Mouse (Mus musculus) inflammation-experienced regulatory T-cells, adult 6 months (primary cell): ENCODE measurements around the gene Apoa1. TPM values are rescaled to one million over a fixed set of nuclear protein-coding genes. Genes with fewer than 3 reads are reported as not detected.

Source experiments
- ATAC-seq: one replicate; pipeline ENCODE4 v1.8.0; 2017
- polyA plus RNA-seq, 3 experiments: library from polyadenylated mRNA; unstranded; fragments of 100-300 nt; shearing (Covaris generic); gene quantifications; one replicate each; pipeline ENCODE4 v1.2.1; 2017

Apoa1 gene
- polyA plus RNA-seq, 3 experiments from 2014 or later: not detected

- ATAC-seq: no peak
Observed at GRCm38 (mm10) chr9:46216744-46217470, 11.5 kb upstream of the Apoa1 start.

GRCm38 (mm10) chr9:46218176-46218575, 10.2 kb upstream of the Apoa1 start:
- no peak for ATAC-seq

- no peak for ATAC-seq
Observed at GRCm38 (mm10) chr9:46223090-46223489, 5.3 kb upstream of the Apoa1 start.

GRCm38 (mm10) chr9:46224101-46224500, 4.3 kb upstream of the Apoa1 start:
- no peak for ATAC-seq

GRCm38 (mm10) chr9:46224945-46225660, 3.3 kb upstream of the Apoa1 start:
- no peak for ATAC-seq

GRCm38 (mm10) chr9:46227064-46227614, 1.2 kb upstream of the Apoa1 start:
- ATAC-seq: no peak

- peak; percentile 21 for ATAC-seq
Observed at GRCm38 (mm10) chr9:46229573-46230449, 1.4 kb downstream of the Apoa1 start.

- no peak for ATAC-seq
Observed at GRCm38 (mm10) chr9:46230450-46230975, 2.1 kb downstream of the Apoa1 start.

GRCm38 (mm10) chr9:46235196-46235595, 6.8 kb downstream of the Apoa1 start:
- ATAC-seq: no peak

- no peak for ATAC-seq
Observed at GRCm38 (mm10) chr9:46235596-46235648, 7.0 kb downstream of the Apoa1 start, which contains the start of gene Apoc3. TSS of gene Apoc3 (minus strand) at chr9:46235636.

GRCm38 (mm10) chr9:46235649-46236048, 7.3 kb downstream of the Apoa1 start:
- no peak for ATAC-seq

- no peak for ATAC-seq
Observed at GRCm38 (mm10) chr9:46238850-46239249, 10.5 kb downstream of the Apoa1 start.

GRCm38 (mm10) chr9:46240526-46241153, 12.3 kb downstream of the Apoa1 start, which contains the start of gene Apoa4:
TSS of gene Apoa4 (plus strand) at chr9:46240696.
- ATAC-seq: no peak

- ATAC-seq: no peak
Observed at GRCm38 (mm10) chr9:46241818-46242217, 13.4 kb downstream of the Apoa1 start.

- ATAC-seq: no peak
Observed at GRCm38 (mm10) chr9:46243122-46243521, 14.7 kb downstream of the Apoa1 start.

- ATAC-seq: no peak
Observed at GRCm38 (mm10) chr9:46243584-46243983, 15.2 kb downstream of the Apoa1 start.

- peak; percentile 41 for ATAC-seq
Observed at GRCm38 (mm10) chr9:46246752-46247324, 18.5 kb downstream of the Apoa1 start.

GRCm38 (mm10) chr9:46256177-46256576, 27.8 kb downstream of the Apoa1 start:
- no peak for ATAC-seq

- ATAC-seq: no peak
Observed at GRCm38 (mm10) chr9:46256658-46257385, 28.4 kb downstream of the Apoa1 start.

GRCm38 (mm10) chr9:46257546-46257945, 29.2 kb downstream of the Apoa1 start:
- ATAC-seq: no peak

- no peak for ATAC-seq
Observed at GRCm38 (mm10) chr9:46259111-46259510, 30.7 kb downstream of the Apoa1 start.

GRCm38 (mm10) chr9:46261131-46261530, 32.8 kb downstream of the Apoa1 start:
- no peak for ATAC-seq
